Mouse (Mus musculus) liver, adult 2 months (tissue): ENCODE measurements around the gene Sept5.

Experiments used
- CTCF ChIP-seq: fragments of 200-500 bp; IDR thresholded peaks from 2 replicates; pipeline ENCODE4 v1.5.1; 2011; ENCODE audit warnings: low read depth, low read length, control low read depth
- POLR2A ChIP-seq: fragments of 200-500 bp; IDR thresholded peaks from 2 replicates; pipeline ENCODE4 v1.6.1; 2011; ENCODE audit warnings: low read length, control low read depth; ENCODE audit not compliant: insufficient read depth; ENCODE audit errors: extremely low read depth

- TF ChIP-seq CTCF (no peak), POLR2A (no peak)
Observed at GRCm38 (mm10) chr16:18633333-18633732, 3.6 kb upstream of the Sept5 start.
